Mouse (Mus musculus): ENCODE measurements around the gene Tmem209. TPM values are rescaled to one million over a fixed set of nuclear protein-coding genes. Genes with fewer than 3 reads are reported as not detected.

Tmem209 gene
- polyA plus RNA-seq (2012; rRNA removed) = 25.4 and 53.3 TPM in 2 replicates

DNA sequence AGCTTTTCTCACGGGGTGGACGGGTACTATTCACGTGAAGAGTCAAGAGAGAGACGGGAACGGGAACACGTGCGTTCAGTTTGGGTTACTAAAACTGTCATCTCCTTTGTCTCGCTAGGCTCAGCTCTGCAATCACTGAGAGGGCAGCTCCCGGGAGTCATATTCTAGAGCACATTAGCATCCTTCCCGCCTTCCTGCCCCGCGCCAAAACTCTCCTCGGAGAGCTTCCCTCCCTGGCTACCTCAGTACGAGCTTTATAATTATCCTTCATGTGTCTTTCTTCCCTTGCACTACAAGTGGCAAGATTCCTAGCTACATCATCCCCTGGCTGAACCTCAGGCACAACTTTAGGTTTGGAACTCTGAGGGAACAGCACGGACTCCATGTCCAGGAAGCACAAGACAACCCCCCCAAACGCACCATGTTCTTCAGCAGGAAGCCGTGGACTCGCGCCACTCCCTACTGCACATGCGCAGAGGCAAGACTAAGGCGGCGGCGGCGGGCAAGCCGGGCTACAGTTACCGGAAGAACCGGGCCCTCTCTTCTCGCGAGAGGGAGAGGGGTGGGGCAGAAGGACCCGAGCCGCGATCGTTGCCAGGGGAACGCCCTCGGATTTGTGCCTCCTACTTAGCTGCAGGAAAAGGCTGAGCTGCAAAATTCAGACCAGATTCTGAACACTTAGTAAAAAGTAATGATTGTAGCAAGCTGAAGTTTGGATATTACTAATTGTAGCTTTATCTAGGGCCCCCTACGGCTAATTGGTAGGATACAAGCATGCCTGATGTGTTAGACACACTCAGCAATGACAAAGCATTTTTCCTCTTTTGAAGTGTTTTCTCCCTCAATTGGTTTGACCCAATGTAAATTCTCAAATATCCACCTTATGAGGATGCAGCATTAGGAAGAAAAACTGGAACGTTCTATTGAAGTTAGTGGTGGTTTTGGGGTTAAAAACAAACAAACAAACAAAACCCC lies at the start of gene Tmem209, which contains the start of gene Ssmem1:
Gene Tmem209, minus strand, starts transcription at position 519 of the 975 bp plus-strand sequence.
Gene Ssmem1, plus strand, starts transcription at position 585 of the 975 bp plus-strand sequence.

DNA sequence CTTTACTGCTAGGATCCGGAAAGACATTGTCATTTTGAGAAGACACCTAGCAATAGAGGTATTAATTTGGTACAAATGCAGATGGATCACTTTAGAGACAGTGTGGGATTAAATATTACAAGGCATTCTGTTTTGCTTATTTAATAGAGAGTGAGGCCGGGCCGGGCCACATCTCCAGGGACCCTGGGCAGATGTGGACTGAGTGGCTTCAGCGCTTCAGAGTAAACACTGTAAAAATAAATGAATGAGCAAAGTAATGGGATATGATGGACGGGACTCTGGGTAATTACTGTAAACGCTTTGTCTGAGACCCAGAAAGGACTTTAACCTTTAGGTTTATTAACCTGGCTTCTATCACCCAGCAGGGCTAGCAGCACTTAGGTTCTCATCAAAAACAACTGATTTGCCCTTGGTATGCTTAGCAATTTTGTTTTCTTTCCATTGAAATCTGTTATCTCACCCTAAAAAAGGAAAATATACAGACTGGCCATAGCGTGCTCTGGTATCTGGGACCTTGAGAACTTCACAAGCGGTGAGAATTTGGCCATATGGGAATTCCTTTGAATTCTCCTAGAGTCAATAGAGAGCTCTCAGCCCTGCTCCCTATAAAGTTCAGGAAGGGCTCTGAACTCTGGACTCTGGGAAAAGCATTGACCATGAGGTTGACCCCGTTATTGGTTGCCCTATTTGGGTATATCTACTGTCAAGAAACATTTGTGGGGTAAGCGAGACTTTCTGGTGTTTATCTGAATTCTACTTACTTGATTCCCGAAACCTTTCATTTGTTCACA lies 31.6 kb upstream of the Tmem209 start, which contains the start of gene Cpa2:
Gene Cpa2, plus strand, starts transcription at position 574 of the 791 bp plus-strand sequence.

Other genes starting within 250 kb of the Tmem209 start
- gene Ube2h, start 205.2 kb downstream of the Tmem209 start, polyA plus RNA-seq (2012; rRNA removed) = 48.5 and 54.8 TPM in 2 replicates
- gene Zc3hc1, start 118.8 kb downstream of the Tmem209 start, polyA plus RNA-seq (2012; rRNA removed) = 40.0 and 42.0 TPM in 2 replicates
- 54.3 and 92.8 TPM in 2 replicates for gene Klhdc10, start 107.9 kb downstream of the Tmem209 start, polyA plus RNA-seq (2012; rRNA removed)
- 0.22 and 0.26 TPM in 2 replicates for gene Ssmem1, start 66 bp upstream of the Tmem209 start, polyA plus RNA-seq (2012; rRNA removed)
- 4.7 and 10.7 TPM in 2 replicates for gene Cpa2, start 31.8 kb upstream of the Tmem209 start, polyA plus RNA-seq (2012; rRNA removed)
- 1.2 and 2.8 TPM in 2 replicates for gene Cpa4, start 58.6 kb upstream of the Tmem209 start, polyA plus RNA-seq (2012; rRNA removed)
- 0.14 and 0.39 TPM in 2 replicates for gene Cpa5, start 101.2 kb upstream of the Tmem209 start, polyA plus RNA-seq (2012; rRNA removed)
- 0.30 and 0.78 TPM in 2 replicates for gene Cpa1, start 129.4 kb upstream of the Tmem209 start, polyA plus RNA-seq (2012; rRNA removed)
- 24.7 and 25.8 TPM in 2 replicates for gene Cep41, start 184.0 kb upstream of the Tmem209 start, polyA plus RNA-seq (2012; rRNA removed)
- gene Mest, start 213.8 kb upstream of the Tmem209 start, polyA plus RNA-seq (2012; rRNA removed) = 789 and 1,460 TPM in 2 replicates